Mouse (Mus musculus) urinary bladder, postnatal 0 days (tissue): ENCODE results near the gene Rhobtb1. TPM values are rescaled to one million over a fixed set of nuclear protein-coding genes. Genes with fewer than 3 reads are reported as not detected.

Experiments used
- polyA plus RNA-seq: library from polyadenylated mRNA; unstranded; fragments of >200 nt; fragmentation: Nextera tagmentation; extraction: Ambion mirVana; gene quantifications from 2 replicates; pipeline ENCODE4 v1.2.1, GENCODE M21; 2015

Gene Rhobtb1
- polyA plus RNA-seq = 20.0 and 21.6 TPM in 2 replicates

DNA sequence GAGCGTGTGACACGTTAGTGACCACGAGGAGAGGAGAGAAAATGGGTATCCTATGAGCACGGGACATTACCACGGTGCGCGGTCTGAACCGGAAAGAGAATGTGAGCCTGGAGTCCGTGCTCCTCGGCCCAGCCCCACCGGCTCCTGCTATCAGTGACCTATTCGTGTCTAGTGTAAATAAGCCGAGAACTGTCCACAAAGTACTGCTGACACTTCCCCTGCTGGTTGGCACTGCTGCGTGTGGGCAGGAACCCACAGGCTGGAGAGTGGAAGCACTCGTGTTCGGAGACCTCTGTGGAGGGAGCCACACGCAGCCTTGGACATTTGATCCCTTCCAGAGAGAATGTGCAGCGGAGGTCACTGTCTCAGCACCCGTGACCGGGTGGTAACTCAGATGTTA lies at the start of gene Rhobtb1:
Rhobtb1 (plus strand) TSS at position 390 of the 400 bp plus-strand sequence.

DNA sequence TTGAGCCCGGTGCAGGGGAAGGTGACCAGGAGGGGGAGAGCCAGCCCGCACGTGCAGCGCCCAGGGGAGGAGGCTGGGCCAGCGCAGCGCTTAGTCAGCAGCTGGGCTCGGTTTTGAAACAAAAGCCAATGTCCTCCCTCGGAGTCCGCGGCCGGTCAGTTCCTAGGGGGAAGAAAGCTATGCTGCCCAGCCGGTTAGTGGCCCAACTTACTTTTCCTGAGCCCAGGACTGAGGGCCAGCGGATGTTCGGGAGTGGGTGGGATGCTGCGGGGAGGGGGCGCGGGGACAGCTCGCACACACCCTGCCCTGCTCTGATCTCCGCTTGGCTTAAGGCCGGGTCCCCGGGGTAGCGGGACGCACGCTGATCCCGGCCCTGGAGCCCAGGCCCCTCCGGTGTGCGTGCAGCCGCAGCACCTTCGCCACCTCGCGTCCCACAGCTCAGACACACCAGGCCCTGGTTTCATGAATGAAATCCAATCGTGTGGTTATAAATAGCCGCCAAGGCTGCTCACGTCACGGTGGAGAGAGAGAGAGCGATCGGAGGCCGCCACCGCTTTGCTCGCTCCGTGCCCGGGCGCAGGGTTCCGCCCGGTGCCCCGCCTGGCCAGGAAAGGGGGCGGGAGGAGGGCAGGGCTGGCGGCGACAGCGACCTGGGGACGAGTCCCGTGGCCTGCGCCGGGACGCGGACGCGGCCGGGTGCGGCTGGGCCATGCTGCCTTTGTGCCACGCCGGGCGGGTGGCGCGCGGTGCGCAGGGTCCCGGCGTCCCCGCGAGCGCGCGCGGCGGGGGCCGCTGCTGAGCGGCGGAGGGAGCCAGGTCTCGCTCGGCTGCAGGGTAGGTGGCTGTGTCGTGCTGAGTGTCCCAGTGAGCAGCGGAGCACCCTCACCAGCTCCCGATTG lies 61.6 kb downstream of the Rhobtb1 start, which contains the start of gene A930033H14Rik:
A930033H14Rik (minus strand) TSS at position 557 of the 899 bp plus-strand sequence.

Other genes starting within 250 kb of the Rhobtb1 start
- gene A930033H14Rik, start 61.7 kb downstream of the Rhobtb1 start, polyA plus RNA-seq = 1.8 and 2.3 TPM in 2 replicates
- 93.3 and 121 TPM in 2 replicates for gene Cdk1, start 201.5 kb downstream of the Rhobtb1 start, polyA plus RNA-seq
- gene Ank3, start 247.3 kb downstream of the Rhobtb1 start, polyA plus RNA-seq = 22.3 and 27.6 TPM in 2 replicates